Mouse (Mus musculus) heart, postnatal 4 days (tissue): ENCODE measurements around the gene Gm10717. TPM values are rescaled to one million over a fixed set of nuclear protein-coding genes. Genes with fewer than 3 reads are reported as not detected.
"Not testable (repeated sequence)": the region's sequence is repeated elsewhere in the genome, so short reads cannot be mapped to it uniquely, and the experiment has no call there.

Experiments
- DNase-seq: peaks from one replicate; pipeline ENCODE4 v3.0.0; 2021
- microRNA-seq, 2 experiments: library from miRNA; unstranded; fragments of <30 nt; microRNA quantifications; one replicate each; pipeline ENCODE4 v1.2.0; 2021 to 2022
- total RNA-seq, 2 experiments: library from RNA; stranded (reverse); gene quantifications; 2 replicates each; pipeline ENCODE4 v1.2.3; 2021

Gm10717 gene
- total RNA-seq, 2 experiments from 2014 or later, result not detected

- peak; percentile 74 for DNase-seq
Measured at GRCm38 (mm10) chr9:3025653-3026052, 436 bp downstream of the Gm10717 start.

- DNase-seq, result not testable (repeated sequence)
Measured at GRCm38 (mm10) chr9:3026136-3026535, 919 bp downstream of the Gm10717 start.

- DNase-seq, result not testable (repeated sequence)
Measured at GRCm38 (mm10) chr9:3026741-3027140, 1.5 kb downstream of the Gm10717 start.

- DNase-seq, result not testable (repeated sequence)
Measured at GRCm38 (mm10) chr9:3027200-3027599, 2.0 kb downstream of the Gm10717 start.

GRCm38 (mm10) chr9:3029276-3030000 lies 4.2 kb downstream of the Gm10717 start:
- peak; percentile 25 for DNase-seq

- DNase-seq, result not testable (repeated sequence)
Measured at GRCm38 (mm10) chr9:3030677-3031318, 5.6 kb downstream of the Gm10717 start.

- DNase-seq, result not testable (repeated sequence)
Measured at GRCm38 (mm10) chr9:3034299-3034698, 9.1 kb downstream of the Gm10717 start, which contains the start of gene Gm17535. Gene Gm17535 (plus strand): TSS chr9:3034599.

GRCm38 (mm10) chr9:3036577-3036976 lies 11.4 kb downstream of the Gm10717 start, which contains the start of gene Gm10715:
Gene Gm10715 (plus strand): TSS chr9:3036877.
- DNase-seq, result not testable (repeated sequence)

- DNase-seq, result not testable (repeated sequence)
Measured at GRCm38 (mm10) chr9:3038161-3038560, 12.9 kb downstream of the Gm10717 start.

Small RNAs within 50 kb of the gene (microRNA-seq; reads per million reads assigned to microRNA genes)
- 0 reads per million in 2 experiments for gene Mir101c

Other genes with a start within 250 kb of the Gm10717 start
- not detected for gene Gm10722, start 24.5 kb upstream of the Gm10717 start, total RNA-seq
- gene Gm11168, start 22.1 kb upstream of the Gm10717 start, total RNA-seq, result not detected
- gene Gm10721, start 12.3 kb upstream of the Gm10717 start, total RNA-seq, result under 1 TPM in 1 of 2 experiments, not detected in 1; 0.93 TPM
- gene Gm10720, start 9.8 kb upstream of the Gm10717 start, total RNA-seq, result not detected
- gene Gm10719, start 8.0 kb upstream of the Gm10717 start, total RNA-seq, result under 1 TPM; 0.52 to 0.54 TPM
- gene Gm10718, start 1.9 kb upstream of the Gm10717 start, total RNA-seq, result 1 to 10 TPM in 1 of 2 experiments, under 1 TPM in 1; 0.45 to 1.1 TPM
- gene Gm17535, start 9.2 kb downstream of the Gm10717 start, total RNA-seq, result not detected
- not detected for gene Gm10715, start 11.5 kb downstream of the Gm10717 start, total RNA-seq